Mouse (Mus musculus) heart, postnatal 0 days (tissue): Measurements from ENCODE around the gene Ctnnd1.

Experiments used
- CTCF ChIP-seq: IDR thresholded peaks from 2 replicates; pipeline ENCODE4 v1.5.1; 2016; ENCODE audit warnings: antibody characterized with exemption, control low read depth, low read depth
- EP300 ChIP-seq: IDR thresholded peaks from 2 replicates; pipeline ENCODE4 v1.6.1; 2016; ENCODE audit warnings: antibody characterized with exemption, low read depth

DNA sequence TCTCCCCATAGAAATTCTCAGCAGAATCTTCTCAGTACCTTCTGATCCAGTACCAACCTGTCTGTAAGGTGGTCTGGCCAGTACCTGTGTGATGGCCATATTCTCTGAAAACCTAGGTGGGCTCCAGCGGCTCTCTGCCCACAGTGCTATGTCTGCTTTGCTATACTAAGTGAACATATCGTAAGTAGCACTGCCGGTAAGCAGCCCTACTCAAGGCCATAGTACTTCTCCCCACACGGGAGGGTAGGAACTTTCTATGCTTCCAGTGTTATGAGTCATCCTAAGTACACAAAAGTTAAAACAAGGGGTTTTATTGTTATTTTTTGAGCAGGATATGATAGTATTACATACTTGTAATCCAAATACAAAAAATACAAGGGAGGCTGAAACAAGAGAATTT, 16.6 kb downstream of the Ctnnd1 start:
- no peak for TF ChIP-seq CTCF
- TF ChIP-seq EP300 = no peak
